Mouse (Mus musculus): ENCODE results near the gene Gm13030. TPM values are rescaled to one million over a fixed set of nuclear protein-coding genes. Genes with fewer than 3 reads are reported as not detected.

Gene Gm13030
- polyA plus RNA-seq, 1 experiment: not detected

DNA sequence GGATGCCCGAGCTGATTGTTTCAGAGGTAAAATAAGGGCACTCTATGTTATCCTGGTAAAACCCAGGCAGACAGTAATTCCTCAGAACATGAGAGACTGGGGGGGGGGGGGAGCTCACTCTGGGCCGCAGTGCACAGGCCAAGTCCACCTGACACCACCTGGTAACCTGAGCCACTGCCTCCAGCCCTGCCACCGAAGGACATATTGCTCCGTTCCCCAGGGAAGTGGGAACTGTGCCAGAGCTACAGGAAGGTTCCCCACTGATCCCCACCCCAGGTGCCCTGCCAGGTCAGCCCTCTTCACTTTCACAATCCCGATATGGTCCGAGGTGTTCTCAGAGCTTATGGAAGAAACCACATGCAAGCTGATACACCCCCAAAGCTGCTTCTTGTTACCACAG, 18.9 kb upstream of the Gm13030 start:
- Histone ChIP-seq H3K27ac (ENCODE audit: insufficient read depth, low read depth, low read length) (no peak overlapping the region), H3K4me1 (ENCODE audit: control insufficient read depth, insufficient read depth, low read length) (no peaks in the 10 kb centered on the region), H3K4me3 (ENCODE audit: insufficient read depth, low read depth, low read length) (no peak overlapping the region)
- TF ChIP-seq POLR2A (IDR thresholded peaks at IDR 0.05; ENCODE audit: insufficient read depth, low read depth, low read length): no peak
- TF ChIP-seq CTCF (IDR thresholded peaks at IDR 0.05; ENCODE audit: insufficient read depth, low read depth, low read length): no peak
- WGBS: 92% methylated on average over 6 of the region's 6 CpGs

GRCm38 (mm10) chr4:138889635-138890034, 15.9 kb upstream of the Gm13030 start:
- H3K4me3 ChIP-seq (ENCODE audit: insufficient read depth, low read depth, low read length): no peak overlapping the region
- no peak for TF ChIP-seq CTCF (IDR thresholded peaks at IDR 0.05; ENCODE audit: insufficient read depth, low read depth, low read length)
- TF ChIP-seq POLR2A (IDR thresholded peaks at IDR 0.05; ENCODE audit: insufficient read depth, low read depth, low read length): no peak
- 62% methylated on average over 8 of the region's 8 CpGs for WGBS
- H3K27ac ChIP-seq (ENCODE audit: insufficient read depth, low read depth, low read length): no peak overlapping the region
- no peaks in the 10 kb centered on the region for H3K4me1 ChIP-seq (ENCODE audit: control insufficient read depth, insufficient read depth, low read length)

DNA sequence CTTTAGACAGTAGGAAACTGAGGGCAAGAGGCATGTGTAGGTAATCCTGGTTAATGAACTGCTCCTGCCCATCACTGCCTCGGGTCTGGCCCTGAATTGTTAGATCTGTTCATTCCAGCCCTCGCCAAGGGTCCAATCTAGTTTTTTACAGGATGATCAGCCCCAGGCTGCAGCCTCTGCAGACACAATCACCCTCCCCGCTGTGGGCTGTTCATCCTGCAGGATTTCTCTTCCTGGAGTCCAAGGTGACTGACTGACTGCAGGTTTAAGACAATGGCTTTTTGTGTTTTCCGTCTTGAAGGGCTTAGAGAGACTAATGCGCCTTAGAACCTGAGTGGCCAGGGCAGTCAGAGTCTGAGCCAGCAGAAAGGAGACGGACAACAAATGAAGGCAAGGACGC, 15.4 kb upstream of the Gm13030 start:
- Histone ChIP-seq H3K4me3 (ENCODE audit: insufficient read depth, low read depth, low read length) (no peak overlapping the region), H3K27ac (ENCODE audit: insufficient read depth, low read depth, low read length) (no peak overlapping the region), H3K4me1 (ENCODE audit: control insufficient read depth, insufficient read depth, low read length) (no peaks in the 10 kb centered on the region)
- WGBS: 60% methylated on average over 7 of the region's 7 CpGs
- TF ChIP-seq POLR2A (IDR thresholded peaks at IDR 0.05; ENCODE audit: insufficient read depth, low read depth, low read length) (no peak), CTCF (IDR thresholded peaks at IDR 0.05; ENCODE audit: insufficient read depth, low read depth, low read length) (no peak)

- Histone ChIP-seq H3K27ac (ENCODE audit: insufficient read depth, low read depth, low read length) (no peak overlapping the region), H3K4me3 (ENCODE audit: insufficient read depth, low read depth, low read length) (no peak overlapping the region), H3K4me1 (ENCODE audit: control insufficient read depth, insufficient read depth, low read length) (no peaks in the 10 kb centered on the region; the same call in 1 of the 2 replicates)
- 9% methylated on average over 6 of the region's 6 CpGs for WGBS
- no peak for TF ChIP-seq POLR2A (IDR thresholded peaks at IDR 0.05; ENCODE audit: insufficient read depth, low read depth, low read length)
- TF ChIP-seq CTCF (IDR thresholded peaks at IDR 0.05; ENCODE audit: insufficient read depth, low read depth, low read length): peak; percentile 60
Measured at GRCm38 (mm10) chr4:138884261-138884660, 10.5 kb upstream of the Gm13030 start.

- 42% methylated on average over 16 of the region's 16 CpGs for WGBS
- TF ChIP-seq POLR2A (IDR thresholded peaks at IDR 0.05; ENCODE audit: insufficient read depth, low read depth, low read length) (no peak), CTCF (IDR thresholded peaks at IDR 0.05; ENCODE audit: insufficient read depth, low read depth, low read length) (no peak)
- no peak overlapping the region for H3K27ac ChIP-seq (ENCODE audit: insufficient read depth, low read depth, low read length)
- no peak overlapping the region for H3K4me3 ChIP-seq (ENCODE audit: insufficient read depth, low read depth, low read length)
- H3K4me1 ChIP-seq (ENCODE audit: control insufficient read depth, insufficient read depth, low read length): peaks cover 5% of the 10 kb centered on the region; the same call in 1 of the 2 replicates
Measured at GRCm38 (mm10) chr4:138882179-138882578, 8.4 kb upstream of the Gm13030 start.

DNA sequence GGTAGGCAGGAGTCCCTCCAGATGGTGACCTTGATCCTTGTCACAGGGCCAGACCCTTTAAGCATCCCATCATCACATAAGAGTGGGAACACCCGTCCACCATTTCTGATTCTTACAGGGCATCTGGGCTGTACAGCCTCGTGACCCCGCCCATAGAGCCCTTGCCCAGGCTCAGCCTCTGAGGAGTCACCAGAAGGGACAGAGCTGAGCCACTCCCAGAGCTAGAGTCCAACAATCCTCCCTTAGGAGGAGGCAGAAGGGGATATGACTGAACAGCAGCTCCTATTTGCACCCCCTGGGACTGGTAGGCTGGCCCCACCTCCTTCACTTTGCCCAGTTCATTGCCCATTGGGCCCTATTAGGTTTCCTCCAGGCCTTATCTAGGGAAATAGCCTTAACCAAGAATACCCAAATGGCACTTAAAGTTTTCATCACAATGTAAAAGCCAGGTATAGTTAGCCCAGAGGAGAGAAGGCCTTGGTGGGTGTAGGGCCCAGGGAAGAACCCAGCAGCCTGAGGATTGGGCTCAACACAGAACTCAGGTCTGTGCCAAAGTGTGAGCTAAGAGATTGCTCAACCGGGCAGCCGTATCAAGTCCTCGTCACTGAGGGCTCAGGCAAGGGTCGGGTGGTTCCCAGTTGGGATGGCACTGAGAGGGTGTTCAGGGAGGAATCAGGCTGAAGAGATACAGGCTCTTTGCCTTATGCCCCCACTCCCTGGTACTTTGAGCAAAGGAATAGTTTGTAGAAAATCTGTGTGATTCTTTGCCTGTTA, 7.2 kb upstream of the Gm13030 start:
- no peak for TF ChIP-seq CTCF (IDR thresholded peaks at IDR 0.05; ENCODE audit: insufficient read depth, low read depth, low read length)
- TF ChIP-seq POLR2A (IDR thresholded peaks at IDR 0.05; ENCODE audit: insufficient read depth, low read depth, low read length): no peak
- H3K4me3 ChIP-seq (ENCODE audit: insufficient read depth, low read depth, low read length): no peak overlapping the region
- no peak overlapping the region for H3K27ac ChIP-seq (ENCODE audit: insufficient read depth, low read depth, low read length)
- WGBS: 88% methylated on average over 7 of the region's 7 CpGs
- peaks cover 5% of the 10 kb centered on the region; the same call in 1 of the 2 replicates for H3K4me1 ChIP-seq (ENCODE audit: control insufficient read depth, insufficient read depth, low read length)

DNA sequence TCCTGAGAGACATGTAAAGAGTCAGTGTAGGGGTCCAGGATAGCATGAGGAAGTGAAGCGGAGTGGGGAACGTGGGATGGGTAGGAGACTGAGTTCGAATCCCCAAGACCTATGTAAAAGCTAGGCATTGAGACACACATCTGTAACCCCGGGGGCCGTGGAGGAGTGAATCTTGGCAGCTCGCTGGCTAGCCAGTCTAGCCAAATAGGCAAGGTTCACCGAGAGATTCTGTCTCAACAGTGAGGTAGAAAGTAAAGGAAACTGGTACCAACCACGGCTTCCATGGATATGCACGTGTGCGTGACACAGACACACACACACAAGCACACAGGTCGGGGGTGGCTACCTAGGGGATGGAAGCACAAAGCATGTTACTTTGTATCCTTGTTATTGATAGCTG, 6.0 kb upstream of the Gm13030 start:
- TF ChIP-seq CTCF (IDR thresholded peaks at IDR 0.05; ENCODE audit: insufficient read depth, low read depth, low read length): no peak
- no peak for TF ChIP-seq POLR2A (IDR thresholded peaks at IDR 0.05; ENCODE audit: insufficient read depth, low read depth, low read length)
- Histone ChIP-seq H3K4me1 (ENCODE audit: control insufficient read depth, insufficient read depth, low read length) (peaks cover 5% of the 10 kb centered on the region; the same call in 1 of the 2 replicates), H3K27ac (ENCODE audit: insufficient read depth, low read depth, low read length) (no peak overlapping the region), H3K4me3 (ENCODE audit: insufficient read depth, low read depth, low read length) (no peak overlapping the region)
- WGBS: 95% methylated on average over 11 of the region's 11 CpGs

GRCm38 (mm10) chr4:138878783-138879182, 5.0 kb upstream of the Gm13030 start:
- 73% methylated on average over 8 of the region's 8 CpGs for WGBS
- TF ChIP-seq CTCF (IDR thresholded peaks at IDR 0.05; ENCODE audit: insufficient read depth, low read depth, low read length): no peak
- TF ChIP-seq POLR2A (IDR thresholded peaks at IDR 0.05; ENCODE audit: insufficient read depth, low read depth, low read length): no peak
- H3K4me3 ChIP-seq (ENCODE audit: insufficient read depth, low read depth, low read length): no peak overlapping the region
- peaks cover 5% of the 10 kb centered on the region; the same call in 1 of the 2 replicates for H3K4me1 ChIP-seq (ENCODE audit: control insufficient read depth, insufficient read depth, low read length)
- no peak overlapping the region for H3K27ac ChIP-seq (ENCODE audit: insufficient read depth, low read depth, low read length)

DNA sequence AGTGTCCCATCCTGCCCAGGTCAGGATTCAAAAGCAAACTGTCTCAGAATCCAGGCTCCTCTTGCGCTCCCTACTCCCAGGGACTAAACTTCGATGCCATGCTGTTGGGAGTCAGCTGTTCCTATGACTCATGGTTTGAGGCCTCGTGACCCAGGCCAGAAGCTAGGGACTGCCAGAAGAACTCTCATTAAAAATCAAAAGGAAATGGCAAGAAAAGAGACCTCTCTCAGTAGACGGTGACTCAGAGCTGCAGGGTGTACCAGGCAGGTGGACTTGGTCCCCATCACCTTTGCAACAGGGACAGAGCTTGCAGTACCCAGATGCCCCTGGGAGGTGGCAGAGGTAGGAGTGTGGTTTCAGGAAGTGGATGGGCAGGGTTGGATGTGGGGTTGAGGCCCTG, 4.0 kb upstream of the Gm13030 start, which contains the start of gene Pla2g2e:
TSS of gene Pla2g2e (plus strand) at position 212 of the 400 bp plus-strand sequence.
- Histone ChIP-seq H3K4me3 (ENCODE audit: insufficient read depth, low read depth, low read length) (no peak within 1 kb of the TSS), H3K27ac (ENCODE audit: insufficient read depth, low read depth, low read length) (no peak within 1 kb of the TSS), H3K4me1 (ENCODE audit: control insufficient read depth, insufficient read depth, low read length) (peaks cover 5% of the 10 kb centered on the region; the same call in 1 of the 2 replicates)
- 51% methylated on average over 4 of the region's 4 CpGs for WGBS
- TF ChIP-seq CTCF (IDR thresholded peaks at IDR 0.05; ENCODE audit: insufficient read depth, low read depth, low read length) (no peak), POLR2A (IDR thresholded peaks at IDR 0.05; ENCODE audit: insufficient read depth, low read depth, low read length) (no peak)
